Mouse (Mus musculus): ENCODE measurements around the gene Fbxl19.
"Not testable (repeated sequence)": the region's sequence is repeated elsewhere in the genome, so short reads cannot be mapped to it uniquely, and the experiment has no call there.

Fbxl19 gene

GRCm38 (mm10) chr7:127768997-127769593, 24.8 kb downstream of the Fbxl19 start:
- peak; percentile 98 for DNase-seq

- DNase-seq: peak; percentile 82
These were observed 25.3 kb downstream of the Fbxl19 start, which contains the start of gene Orai3 for GRCm38 (mm10) chr7:127769651-127770038. Gene Orai3 (plus strand): TSS chr7:127769815.

GRCm38 (mm10) chr7:127770039-127770905, 25.9 kb downstream of the Fbxl19 start:
- DNase-seq: no peak

GRCm38 (mm10) chr7:127771262-127771661, 26.9 kb downstream of the Fbxl19 start:
- peak; percentile 67 for DNase-seq

- no peak for DNase-seq
These were observed 27.7 kb downstream of the Fbxl19 start for GRCm38 (mm10) chr7:127772080-127772479.

- DNase-seq: no peak
These were observed 28.2 kb downstream of the Fbxl19 start for GRCm38 (mm10) chr7:127772557-127772956.

- peak; percentile 58 for DNase-seq
These were observed 29.5 kb downstream of the Fbxl19 start for GRCm38 (mm10) chr7:127773664-127774384.

GRCm38 (mm10) chr7:127775837-127776236, 31.5 kb downstream of the Fbxl19 start:
- not testable (repeated sequence) for DNase-seq

- peak; percentile 90 for DNase-seq
These were observed 32.1 kb downstream of the Fbxl19 start, which contains the start of gene Setd1a for GRCm38 (mm10) chr7:127776426-127776825. Gene Setd1a (plus strand): TSS chr7:127776670.

GRCm38 (mm10) chr7:127776878-127777473, 32.6 kb downstream of the Fbxl19 start:
- peak; percentile 98 for DNase-seq

GRCm38 (mm10) chr7:127777474-127778266, 33.3 kb downstream of the Fbxl19 start:
- no peak for DNase-seq

- no peak for DNase-seq
These were observed 34.0 kb downstream of the Fbxl19 start for GRCm38 (mm10) chr7:127778350-127778749.

- no peak for DNase-seq
These were observed 41.0 kb downstream of the Fbxl19 start, which contains the start of gene Gm49388 for GRCm38 (mm10) chr7:127785308-127785707. Gene Gm49388 (plus strand): TSS chr7:127785608.

GRCm38 (mm10) chr7:127797076-127797845, 52.9 kb downstream of the Fbxl19 start:
- no peak for DNase-seq

GRCm38 (mm10) chr7:127798591-127798990, 54.2 kb downstream of the Fbxl19 start:
- no peak for DNase-seq

GRCm38 (mm10) chr7:127799211-127799610, 54.9 kb downstream of the Fbxl19 start:
- DNase-seq: no peak

- DNase-seq: no peak
These were observed 55.4 kb downstream of the Fbxl19 start for GRCm38 (mm10) chr7:127799738-127800137.

GRCm38 (mm10) chr7:127800435-127801009, 56.2 kb downstream of the Fbxl19 start, which contains the start of gene Hsd3b7:
Gene Hsd3b7 (plus strand): TSS chr7:127800604.
- DNase-seq: peak; percentile 87

- no peak for DNase-seq
These were observed 56.8 kb downstream of the Fbxl19 start for GRCm38 (mm10) chr7:127801010-127801621.

- no peak for DNase-seq
These were observed 58.0 kb downstream of the Fbxl19 start for GRCm38 (mm10) chr7:127802313-127802712.

All from right cerebral cortex, adult 18-20 months (tissue).